Mouse (Mus musculus): ENCODE results near the gene Capzb.

DNA sequence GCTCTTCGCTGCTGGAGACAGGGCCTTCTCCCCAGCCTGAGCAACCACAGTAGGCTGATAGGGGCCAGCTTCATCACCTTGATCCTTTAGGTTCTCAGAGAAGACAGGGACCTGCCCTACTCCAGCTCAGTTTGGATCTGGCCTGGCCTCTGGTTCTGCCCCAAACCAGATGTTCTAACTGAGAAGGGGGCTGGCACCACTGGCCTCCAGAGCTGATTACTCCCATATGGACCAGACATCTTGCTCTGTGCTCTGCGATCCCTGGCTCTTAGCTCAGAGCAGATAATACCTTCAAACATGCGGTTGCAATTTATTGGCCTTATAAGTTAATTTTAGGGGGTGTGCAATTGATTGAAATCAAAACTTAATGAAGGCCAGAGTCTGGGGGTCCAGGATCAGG, 74.6 kb downstream of the Capzb start:
- TF ChIP-seq POLR2A (IDR thresholded peaks at IDR 0.05; ENCODE audit: control insufficient read depth, extremely low read depth, insufficient read depth, low read length, poor library complexity) = no peak
- TF ChIP-seq CTCF (IDR thresholded peaks at IDR 0.05; ENCODE audit: borderline replicate concordance, control insufficient read depth, extremely low read depth, insufficient read depth, low read length, poor library complexity) = no peak
